In the genomic region with DNA sequence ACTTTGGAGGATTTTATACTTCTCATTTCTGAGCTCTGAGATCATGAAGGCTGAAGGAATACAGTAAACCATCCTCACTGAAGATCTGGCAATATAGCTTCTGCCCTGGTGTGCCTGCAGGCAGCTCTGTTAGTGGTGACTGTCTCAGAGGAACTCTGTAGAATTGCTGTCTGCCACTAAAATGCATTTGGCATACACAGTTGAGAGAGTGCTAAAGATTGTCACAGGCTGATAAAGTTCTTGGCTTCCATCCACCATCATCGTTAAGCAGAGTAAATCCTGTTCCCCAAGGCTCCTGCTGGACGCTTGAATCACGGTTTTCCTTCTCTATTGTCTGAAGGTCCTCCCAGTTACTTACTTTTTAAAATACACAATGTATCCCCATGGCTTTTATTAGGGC, we compare ENCODE assay signal across 15 mouse cellular contexts. TPM values are rescaled to one million over a fixed set of nuclear protein-coding genes. Genes with fewer than 3 reads are reported as not detected.
DNase-seq lines count a peak whose midpoint lies in the region.
"Had no signal": no experiment of that assay in that cellular context is flagged by ENCODE, and none has a peak within 500 bp of the region (broad histone marks: within the 10 kb centered on the region; RNA-seq: fewer than 3 reads in every experiment).

No protein-coding gene starts in this region.

- peak; percentile 33 for DNase-seq in adrenal gland, adult 2 months
- no peak for DNase-seq in adrenal gland, postnatal 4 days (ENCODE audit: low spot score in 2 of 2)
- DNase-seq in kidney, postnatal 14 days, result peak; percentile 4
- no peak for DNase-seq in kidney, postnatal 10 days
- DNase-seq in Muller cell, postnatal 12 days (ENCODE audit: inconsistent ontology term), result peak; percentile 5
- peak; percentile 12 for DNase-seq in lung, postnatal 10 days
- no peak for DNase-seq in cerebellum, postnatal 14 days
- no peak for DNase-seq in right cerebral cortex, postnatal 14 days
- DNase-seq: cerebellum, adult 9-11 months; heart, postnatal 36 days; kidney, adult 18-20 months; layer of hippocampus, postnatal 36 days; liver; thymus, postnatal 14 days had no signal

RNA-seq across cellular contexts. Expression of a gene that starts 43.1 kb away (rescaled TPM):
- total RNA-seq in adrenal gland, adult 2 months (2021), result under 1 TPM; 0.17 to 0.20 TPM
- polyA plus RNA-seq in adrenal gland, adult 2 months (2012; rRNA removed), result 0.60 and 0.86 TPM in 2 replicates
- 1 to 10 TPM; 2.8 to 3.1 TPM for total RNA-seq in adrenal gland, postnatal 4 days (2021)
- total RNA-seq: granulocyte monocyte progenitor cell, adult 5-6 weeks; heart, postnatal 36 days had no signal

Comparison
In these comparisons a context has a peak if more than half of its experiments do, and no peak if none do; other contexts are left out.
1. DNase-seq: peak in adrenal gland, adult 2 months (single experiment), kidney, postnatal 14 days (single experiment), Muller cell, postnatal 12 days (single experiment) and lung, postnatal 10 days (single experiment); none in adrenal gland, postnatal 4 days (0 of 2), kidney, postnatal 10 days (single experiment), cerebellum, postnatal 14 days (0 of 2) and right cerebral cortex, postnatal 14 days (single experiment).